In genomic region chr2:32636617-32637016, GRCm38 (mm10) we compare ENCODE assay signal across 13 mouse cellular contexts. TPM values are rescaled to one million over a fixed set of nuclear protein-coding genes. Genes with fewer than 3 reads are reported as not detected.
A peak's percentile ranks its signal among the peaks of the same experiment; 100 is the strongest.
DNase-seq lines count a peak whose midpoint lies in the region; ATAC-seq and TF ChIP-seq lines count a peak whose summit lies in the region.
"Had no signal": no experiment of that assay in that cellular context is flagged by ENCODE, and none has a peak within 500 bp of the region (broad histone marks: within the 10 kb centered on the region; RNA-seq: fewer than 3 reads in every experiment).

No protein-coding gene starts in this region.

- H3K36me3 ChIP-seq in heart, embryonic 13.5 days, result peaks cover 40% of the 10 kb centered on the region
- H3K36me3 ChIP-seq in liver, embryonic 11.5 days (ENCODE audit: control insufficient read depth, insufficient read depth, low read length), result no peaks in the 10 kb centered on the region
- H3K36me3 ChIP-seq in liver, embryonic 12.5 days, result no peaks in the 10 kb centered on the region
- no peaks in the 10 kb centered on the region for H3K36me3 ChIP-seq in embryonic facial prominence, embryonic 13.5 days
- no peaks in the 10 kb centered on the region for H3K36me3 ChIP-seq in limb, embryonic 14.5 days (ENCODE audit: control insufficient read depth, insufficient read depth, low read length)
- H3K36me3 ChIP-seq: embryonic facial prominence, embryonic 15.5 days had no signal

- WGBS in heart, embryonic 13.5 days, result 70% methylated on average over 7 of the region's 7 CpGs
- 87% methylated on average over 7 of the region's 7 CpGs for WGBS in liver, embryonic 11.5 days
- 81% methylated on average over 7 of the region's 7 CpGs for WGBS in liver, embryonic 12.5 days (ENCODE audit: insufficient replicate concordance)
- whole genome bisulfite sequencing in embryonic facial prominence, embryonic 13.5 days, result 74% methylated on average over 7 of the region's 7 CpGs
- 75% methylated on average over 7 of the region's 7 CpGs for WGBS in limb, embryonic 14.5 days

- peaks cover 55% of the 10 kb centered on the region for H3K4me1 ChIP-seq in heart, embryonic 13.5 days
- peaks cover 23% of the 10 kb centered on the region for H3K4me1 ChIP-seq in liver, embryonic 11.5 days (replicated peaks; ENCODE audit: control insufficient read depth, insufficient read depth, low read length)
- H3K4me1 ChIP-seq in liver, embryonic 12.5 days, result peaks cover 29% of the 10 kb centered on the region
- peaks cover 16% of the 10 kb centered on the region for H3K4me1 ChIP-seq in embryonic facial prominence, embryonic 13.5 days
- peaks cover 7% of the 10 kb centered on the region for H3K4me1 ChIP-seq in limb, embryonic 14.5 days (ENCODE audit: control insufficient read depth, insufficient read depth, low read length)

- H3K4me2 ChIP-seq in heart, embryonic 13.5 days, result no peak overlapping the region
- no peak overlapping the region for H3K4me2 ChIP-seq in liver, embryonic 11.5 days
- H3K4me2 ChIP-seq in liver, embryonic 12.5 days, result no peak overlapping the region
- no peak overlapping the region for H3K4me2 ChIP-seq in embryonic facial prominence, embryonic 13.5 days
- no peak overlapping the region for H3K4me2 ChIP-seq in limb, embryonic 14.5 days (replicated peaks; ENCODE audit: low read depth, low read length, severe bottlenecking)
- H3K4me2 ChIP-seq: embryonic facial prominence, embryonic 15.5 days; neural tube, embryonic 15.5 days had no signal

- no peaks in the 10 kb centered on the region for H3K9me3 ChIP-seq in heart, embryonic 13.5 days
- H3K9me3 ChIP-seq in liver, embryonic 11.5 days (ENCODE audit: control insufficient read depth, low read length), result no peaks in the 10 kb centered on the region
- H3K9me3 ChIP-seq in liver, embryonic 12.5 days (replicated peaks), result no peaks in the 10 kb centered on the region
- H3K9me3 ChIP-seq in embryonic facial prominence, embryonic 13.5 days, result no peaks in the 10 kb centered on the region
- no peaks in the 10 kb centered on the region for H3K9me3 ChIP-seq in limb, embryonic 14.5 days (ENCODE audit: control insufficient read depth, low read length)
- H3K9me3 ChIP-seq: embryonic facial prominence, embryonic 15.5 days; neural tube, embryonic 15.5 days had no signal

- intact Hi-C loops in heart, postnatal 25 days (cut with DNase I), result loop anchor here (10.0 kb wide), 1 partner anchor 208 kb away; the partner anchor contains the start of gene Stxbp1

- H3K27me3 ChIP-seq in heart, embryonic 13.5 days (replicated peaks), result no peaks in the 10 kb centered on the region
- no peaks in the 10 kb centered on the region for H3K27me3 ChIP-seq in liver, embryonic 11.5 days (replicated peaks; ENCODE audit: control insufficient read depth, insufficient read depth, low read length)
- H3K27me3 ChIP-seq in liver, embryonic 12.5 days (replicated peaks), result no peaks in the 10 kb centered on the region
- no peaks in the 10 kb centered on the region for H3K27me3 ChIP-seq in embryonic facial prominence, embryonic 13.5 days
- no peaks in the 10 kb centered on the region for H3K27me3 ChIP-seq in limb, embryonic 14.5 days (ENCODE audit: control insufficient read depth, insufficient read depth, low read length)
- H3K27me3 ChIP-seq: embryonic facial prominence, embryonic 15.5 days; neural tube, embryonic 15.5 days had no signal

- no peak for ATAC-seq in heart, embryonic 13.5 days (ENCODE audit: extremely low read depth, insufficient number of reproducible peaks, low FRiP score, low TSS enrichment)
- ATAC-seq in liver, embryonic 11.5 days (replicated peaks; ENCODE audit: low FRiP score), result no peak
- ATAC-seq in liver, embryonic 12.5 days, result no peak
- ATAC-seq in embryonic facial prominence, embryonic 13.5 days (ENCODE audit: insufficient number of reproducible peaks, insufficient read depth, low FRiP score, low TSS enrichment, low read depth), result no peak
- ATAC-seq in limb, embryonic 14.5 days (ENCODE audit: low FRiP score, low read depth), result no peak

- DNase-seq in heart, postnatal 25 days (ENCODE audit: low spot score), result no peak
- no peak for DNase-seq in liver, embryonic 11.5 days (ENCODE audit: low spot score)
- no peak for DNase-seq in limb, embryonic 14.5 days (ENCODE audit: low spot score)
- no peak for DNase-seq in adrenal gland, adult 8-10 months
- DNase-seq in thymus, postnatal 25 days, result no peak
- DNase-seq: cerebellum, adult 11-12 months; layer of hippocampus, postnatal 36 days; left cerebral cortex, postnatal 4 days had no signal

- no peak overlapping the region for H3K4me3 ChIP-seq in heart, embryonic 13.5 days
- H3K4me3 ChIP-seq in liver, embryonic 11.5 days (ENCODE audit: low read depth, low read length), result no peak overlapping the region
- no peak overlapping the region for H3K4me3 ChIP-seq in liver, embryonic 12.5 days
- no peak overlapping the region for H3K4me3 ChIP-seq in embryonic facial prominence, embryonic 13.5 days
- no peak overlapping the region for H3K4me3 ChIP-seq in limb, embryonic 14.5 days (replicated peaks; ENCODE audit: low read length)
- H3K4me3 ChIP-seq: embryonic facial prominence, embryonic 15.5 days; neural tube, embryonic 15.5 days had no signal

- no peak for TF ChIP-seq POLR2A in limb, embryonic 14.5 days (IDR thresholded peaks at IDR 0.05; ENCODE audit: borderline replicate concordance, extremely low read depth, insufficient read depth, insufficient read length)

- no peak overlapping the region; the same call in 1 of the 2 replicates for H3K9ac ChIP-seq in heart, embryonic 13.5 days
- H3K9ac ChIP-seq in liver, embryonic 11.5 days (ENCODE audit: low read depth, low read length), result no peak overlapping the region
- no peak overlapping the region for H3K9ac ChIP-seq in liver, embryonic 12.5 days
- no peak overlapping the region for H3K9ac ChIP-seq in embryonic facial prominence, embryonic 13.5 days
- no peak overlapping the region for H3K9ac ChIP-seq in limb, embryonic 14.5 days (ENCODE audit: low read depth, low read length, severe bottlenecking)
- H3K9ac ChIP-seq: embryonic facial prominence, embryonic 15.5 days; neural tube, embryonic 15.5 days had no signal

- H3K27ac ChIP-seq in heart, embryonic 13.5 days (replicated peaks), result peak overlapping the region; percentile 67
- H3K27ac ChIP-seq in liver, embryonic 11.5 days (ENCODE audit: low read depth, low read length), result peak overlapping the region; percentile 41; the same call in 1 of the 2 replicates
- H3K27ac ChIP-seq in liver, embryonic 12.5 days, result no peak overlapping the region
- H3K27ac ChIP-seq in embryonic facial prominence, embryonic 13.5 days, result 0 out of 2 replicates have a peak overlapping the region, but pooled peaks have one; percentile 8
- H3K27ac ChIP-seq in limb, embryonic 14.5 days (replicated peaks; ENCODE audit: low read depth, low read length), result peak overlapping the region; percentile 40; the same call in 1 of the 2 replicates
- H3K27ac ChIP-seq: embryonic facial prominence, embryonic 15.5 days; neural tube, embryonic 15.5 days had no signal

RNA-seq across cellular contexts. Expression of gene Eng, which starts 9.8 kb away (rescaled TPM):
- 148 and 155 TPM in 2 replicates for polyA plus RNA-seq in heart, embryonic 13.5 days (2015; fragmentation: Nextera tagmentation; extraction: Ambion mirVana)
- 100 to 1,000 TPM; 126 to 140 TPM for total RNA-seq in heart, postnatal 25 days (2021)
- polyA plus RNA-seq in liver, embryonic 11.5 days (2014; fragmentation: Nextera tagmentation; extraction: Ambion mirVana), result 39.2 and 40.1 TPM in 2 replicates
- 32.4 and 35.4 TPM in 2 replicates for polyA plus RNA-seq in liver, embryonic 12.5 days (2016; fragmentation: Nextera tagmentation; extraction: Ambion mirVana)
- 49.1 and 50.2 TPM in 2 replicates for polyA plus RNA-seq in embryonic facial prominence, embryonic 13.5 days (2015; fragmentation: Nextera tagmentation; extraction: Ambion mirVana)
- 61.4 and 91.8 TPM in 2 replicates for polyA plus RNA-seq in limb, embryonic 14.5 days (2012; rRNA removed)
- polyA plus RNA-seq in limb, embryonic 14.5 days (2014; fragmentation: Nextera tagmentation; extraction: Ambion mirVana), result 49.3 and 52.2 TPM in 2 replicates
- total RNA-seq in adrenal gland, adult 8-10 months (2022), result 100 to 1,000 TPM in 3 of 4 experiments, 10 to 100 TPM in 1; 96.0 to 134 (median 120) TPM

RNA-seq across cellular contexts. Expression of gene Ak1, which starts 15.1 kb away (rescaled TPM):
- polyA plus RNA-seq in heart, embryonic 13.5 days (2015; fragmentation: Nextera tagmentation; extraction: Ambion mirVana), result 302 and 318 TPM in 2 replicates
- 100 to 1,000 TPM; 733 to 743 TPM for total RNA-seq in heart, postnatal 25 days (2021)
- 6.7 and 8.3 TPM in 2 replicates for polyA plus RNA-seq in liver, embryonic 11.5 days (2014; fragmentation: Nextera tagmentation; extraction: Ambion mirVana)
- 2.6 TPM in 2 replicates for polyA plus RNA-seq in liver, embryonic 12.5 days (2016; fragmentation: Nextera tagmentation; extraction: Ambion mirVana)
- polyA plus RNA-seq in embryonic facial prominence, embryonic 13.5 days (2015; fragmentation: Nextera tagmentation; extraction: Ambion mirVana), result 20.7 and 27.3 TPM in 2 replicates
- 25.5 and 26.7 TPM in 2 replicates for polyA plus RNA-seq in limb, embryonic 14.5 days (2012; rRNA removed)
- 44.1 and 56.2 TPM in 2 replicates for polyA plus RNA-seq in limb, embryonic 14.5 days (2014; fragmentation: Nextera tagmentation; extraction: Ambion mirVana)
- 10 to 100 TPM; 24.1 to 57.3 (median 40.1) TPM for total RNA-seq in adrenal gland, adult 8-10 months (2022)

RNA-seq across cellular contexts. Expression of gene St6galnac6, which starts 37.1 kb away (rescaled TPM):
- polyA plus RNA-seq in heart, embryonic 13.5 days (2015; fragmentation: Nextera tagmentation; extraction: Ambion mirVana), result 24.8 and 29.1 TPM in 2 replicates
- 100 to 1,000 TPM; 104 to 110 TPM for total RNA-seq in heart, postnatal 25 days (2021)
- 9.6 and 10.6 TPM in 2 replicates for polyA plus RNA-seq in liver, embryonic 11.5 days (2014; fragmentation: Nextera tagmentation; extraction: Ambion mirVana)
- 14.5 and 15.4 TPM in 2 replicates for polyA plus RNA-seq in liver, embryonic 12.5 days (2016; fragmentation: Nextera tagmentation; extraction: Ambion mirVana)
- polyA plus RNA-seq in embryonic facial prominence, embryonic 13.5 days (2015; fragmentation: Nextera tagmentation; extraction: Ambion mirVana), result 29.9 and 35.1 TPM in 2 replicates
- 39.2 and 52.9 TPM in 2 replicates for polyA plus RNA-seq in limb, embryonic 14.5 days (2012; rRNA removed)
- 10.7 and 11.7 TPM in 2 replicates for polyA plus RNA-seq in limb, embryonic 14.5 days (2014; fragmentation: Nextera tagmentation; extraction: Ambion mirVana)
- total RNA-seq in adrenal gland, adult 8-10 months (2022), result 10 to 100 TPM; 42.7 to 61.4 (median 51.8) TPM

RNA-seq across cellular contexts. Expression of gene St6galnac4, which starts 49.7 kb away (rescaled TPM):
- polyA plus RNA-seq in heart, embryonic 13.5 days (2015; fragmentation: Nextera tagmentation; extraction: Ambion mirVana), result 37.6 and 38.7 TPM in 2 replicates
- total RNA-seq in heart, postnatal 25 days (2021), result 10 to 100 TPM; 17.7 to 21.4 TPM
- 26.0 and 28.8 TPM in 2 replicates for polyA plus RNA-seq in liver, embryonic 11.5 days (2014; fragmentation: Nextera tagmentation; extraction: Ambion mirVana)
- polyA plus RNA-seq in liver, embryonic 12.5 days (2016; fragmentation: Nextera tagmentation; extraction: Ambion mirVana), result 17.5 and 18.9 TPM in 2 replicates
- polyA plus RNA-seq in embryonic facial prominence, embryonic 13.5 days (2015; fragmentation: Nextera tagmentation; extraction: Ambion mirVana), result 33.1 and 34.7 TPM in 2 replicates
- polyA plus RNA-seq in limb, embryonic 14.5 days (2012; rRNA removed), result 31.8 and 44.9 TPM in 2 replicates
- polyA plus RNA-seq in limb, embryonic 14.5 days (2014; fragmentation: Nextera tagmentation; extraction: Ambion mirVana), result 33.3 and 33.9 TPM in 2 replicates
- total RNA-seq in adrenal gland, adult 8-10 months (2022), result 10 to 100 TPM in 3 of 4 experiments, 1 to 10 TPM in 1; 8.5 to 18.9 (median 13.8) TPM
